ENCODE assay signal across 9 mouse cellular contexts in genomic region chr8:126498465-126498864, GRCm38 (mm10). TPM values are rescaled to one million over a fixed set of nuclear protein-coding genes. Genes with fewer than 3 reads are reported as not detected.
DNase-seq lines count a peak whose midpoint lies in the region; ATAC-seq lines count a peak whose summit lies in the region.
"Had no signal": no experiment of that assay in that cellular context is flagged by ENCODE, and none has a peak within 500 bp of the region (broad histone marks: within the 10 kb centered on the region; RNA-seq: fewer than 3 reads in every experiment).

No protein-coding gene starts in this region.

- no peak overlapping the region for H3K9ac ChIP-seq in heart, embryonic 13.5 days
- no peak overlapping the region for H3K9ac ChIP-seq in midbrain, embryonic 11.5 days (ENCODE audit: low read length)

- intact Hi-C loops in heart, postnatal 14 days (cut with DNase I), result loop anchor here (2.0 to 5.0 kb wide), 3 partner anchors 28 to 82 kb away; no protein-coding TSS in a partner anchor

- no peak for DNase-seq in heart, postnatal 14 days
- DNase-seq in adipocyte (ENCODE audit: low spot score), result peak; percentile 18
- DNase-seq in hindbrain, embryonic 10.5 days (ENCODE audit: low spot score), result peak; percentile 41
- no peak for DNase-seq in midbrain, embryonic 11.5 days (ENCODE audit: low spot score, missing footprints)
- no peak for DNase-seq in retina, embryonic 14.5 days (ENCODE audit: low spot score)
- no peak for DNase-seq in layer of hippocampus, postnatal 14 days (ENCODE audit: low spot score in 2 of 2)
- DNase-seq: thymus, postnatal 25 days had no signal

- H3K36me3 ChIP-seq in heart, embryonic 13.5 days, result no peaks in the 10 kb centered on the region
- no peaks in the 10 kb centered on the region for H3K36me3 ChIP-seq in hindbrain, embryonic 10.5 days
- H3K36me3 ChIP-seq in midbrain, embryonic 11.5 days (ENCODE audit: control insufficient read depth, insufficient read depth, low read length), result no peaks in the 10 kb centered on the region

- H3K4me1 ChIP-seq in heart, embryonic 13.5 days, result peaks cover 26% of the 10 kb centered on the region
- peaks cover 26% of the 10 kb centered on the region for H3K4me1 ChIP-seq in hindbrain, embryonic 10.5 days (replicated peaks)
- peaks cover 8% of the 10 kb centered on the region for H3K4me1 ChIP-seq in midbrain, embryonic 11.5 days (ENCODE audit: control insufficient read depth, insufficient read depth, low read length)

- H3K27me3 ChIP-seq in heart, embryonic 13.5 days (replicated peaks), result no peaks in the 10 kb centered on the region
- peaks cover 13% of the 10 kb centered on the region for H3K27me3 ChIP-seq in hindbrain, embryonic 10.5 days (ENCODE audit: insufficient read depth, poor library complexity, severe bottlenecking)
- H3K27me3 ChIP-seq in midbrain, embryonic 11.5 days (ENCODE audit: control insufficient read depth, insufficient read depth, low read length), result no peaks in the 10 kb centered on the region

- no peaks in the 10 kb centered on the region for H3K9me3 ChIP-seq in heart, embryonic 13.5 days
- H3K9me3 ChIP-seq in hindbrain, embryonic 10.5 days, result no peaks in the 10 kb centered on the region
- H3K9me3 ChIP-seq in midbrain, embryonic 11.5 days (ENCODE audit: control insufficient read depth, low read length), result no peaks in the 10 kb centered on the region

- H3K4me2 ChIP-seq in heart, embryonic 13.5 days, result peak overlapping the region; percentile 71; the same call in 1 of the 2 replicates
- H3K4me2 ChIP-seq in midbrain, embryonic 11.5 days, result peak overlapping the region; percentile 65

- no peak for ATAC-seq in heart, embryonic 13.5 days (ENCODE audit: extremely low read depth, insufficient number of reproducible peaks, low FRiP score, low TSS enrichment)
- ATAC-seq in midbrain, embryonic 11.5 days (ENCODE audit: low FRiP score), result peak; percentile 16
- no peak for ATAC-seq in megakaryocyte-erythroid progenitor cell, adult 5-6 weeks (replicated peaks; ENCODE audit: low FRiP score, low TSS enrichment, poor library complexity, severe bottlenecking)

- H3K27ac ChIP-seq in heart, embryonic 13.5 days (replicated peaks), result peak overlapping the region; percentile 86; the same call in 1 of the 2 replicates
- peak overlapping the region; percentile 93 for H3K27ac ChIP-seq in hindbrain, embryonic 10.5 days
- peak overlapping the region; percentile 60 for H3K27ac ChIP-seq in midbrain, embryonic 11.5 days (ENCODE audit: low read depth, low read length)

- H3K4me3 ChIP-seq in heart, embryonic 13.5 days, result no peak overlapping the region
- H3K4me3 ChIP-seq in hindbrain, embryonic 10.5 days, result peak overlapping the region; percentile 52
- H3K4me3 ChIP-seq in midbrain, embryonic 11.5 days (ENCODE audit: low read depth, low read length), result no peak overlapping the region

- 54% methylated on average over 6 of the region's 6 CpGs for WGBS in heart, embryonic 13.5 days
- 35% methylated on average over 6 of the region's 6 CpGs for WGBS in hindbrain, embryonic 10.5 days
- WGBS in midbrain, embryonic 11.5 days, result 29% methylated on average over 6 of the region's 6 CpGs

RNA-seq across cellular contexts. Expression of gene Tarbp1, which starts 23.6 kb away (rescaled TPM):
- polyA plus RNA-seq in heart, embryonic 13.5 days (2015; fragmentation: Nextera tagmentation; extraction: Ambion mirVana), result 1.2 and 1.3 TPM in 2 replicates
- total RNA-seq in heart, postnatal 14 days (2021), result 1 to 10 TPM; 5.6 to 5.7 TPM
- polyA plus RNA-seq in hindbrain, embryonic 10.5 days (2016; fragmentation: Nextera tagmentation; extraction: Ambion mirVana), result 1.6 and 2.3 TPM in 2 replicates
- 2.2 TPM in 2 replicates for polyA plus RNA-seq in midbrain, embryonic 11.5 days (2014; fragmentation: Nextera tagmentation; extraction: Ambion mirVana)
- 20.0 and 22.7 TPM in 2 replicates for total RNA-seq in megakaryocyte-erythroid progenitor cell, adult 5-6 weeks (2014; fragmentation: Nextera tagmentation)
- total RNA-seq in megakaryocyte-erythroid progenitor cell, adult 5-6 weeks (2017), result 13.0 and 17.8 TPM in 2 replicates
- total RNA-seq in layer of hippocampus, postnatal 14 days (2021), result 1 to 10 TPM; 4.0 to 4.7 TPM

Comparison
In these comparisons a context has a peak if more than half of its experiments do, and no peak if none do; other contexts are left out.
1. DNase-seq: peak in adipocyte (single experiment) and hindbrain, embryonic 10.5 days (single experiment); none in heart, postnatal 14 days (0 of 2), midbrain, embryonic 11.5 days (single experiment), retina, embryonic 14.5 days (single experiment) and layer of hippocampus, postnatal 14 days (0 of 2).
2. Peak in every context shown above with its lines, with median percentiles within 50 percentile points of each other: H3K27ac ChIP-seq.